Mouse (Mus musculus): ENCODE data around the gene Slc35c1.

The Slc35c1 gene

DNA sequence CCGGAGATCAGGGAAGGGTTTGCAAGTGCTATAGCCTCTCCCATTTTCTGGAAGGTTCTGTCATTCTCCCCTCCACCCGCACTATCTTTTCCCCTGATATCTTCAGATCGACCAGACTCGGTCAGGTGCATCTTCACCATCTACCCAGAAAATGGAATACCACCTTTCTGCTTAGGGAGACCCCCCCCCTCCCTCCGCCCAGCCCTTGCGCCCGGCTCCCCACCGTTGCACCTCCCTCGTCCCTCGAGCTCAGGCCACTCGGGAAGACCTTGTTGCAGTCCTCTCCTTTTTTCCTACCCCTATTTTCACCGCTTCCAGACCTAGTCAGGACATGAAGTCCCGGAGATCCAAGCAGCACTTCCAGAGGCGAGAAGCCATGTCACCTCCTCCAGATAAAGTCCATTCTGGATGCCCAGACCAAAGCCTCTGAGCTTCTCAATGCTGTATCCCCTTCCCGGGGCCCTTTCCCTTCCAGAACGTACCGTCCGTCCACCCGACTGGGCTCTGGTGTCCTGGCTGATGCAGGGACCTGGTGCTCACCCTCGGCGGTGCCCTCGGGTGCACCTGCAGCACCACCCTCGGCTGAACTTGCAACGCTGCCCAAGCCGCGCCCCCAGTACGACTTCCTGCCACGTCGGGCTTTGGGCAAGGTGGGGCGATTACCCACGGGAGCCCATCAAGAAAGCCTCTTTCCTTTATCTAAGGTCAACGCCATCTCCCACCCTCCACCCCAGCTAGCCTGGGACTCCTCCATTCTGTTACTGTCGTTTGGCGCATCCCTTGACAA, at the start of gene Slc35c1:
Slc35c1 (minus strand) TSS at position 618 of the 787 bp plus-strand sequence.
- in situ Hi-C loops (cut with MboI, MseI), result loop anchor here in 1 of 2 experiments (10.0 kb wide), 2 partner anchors 995 to 1205 kb away; partner anchors contain the start of gene Pacsin3

DNA sequence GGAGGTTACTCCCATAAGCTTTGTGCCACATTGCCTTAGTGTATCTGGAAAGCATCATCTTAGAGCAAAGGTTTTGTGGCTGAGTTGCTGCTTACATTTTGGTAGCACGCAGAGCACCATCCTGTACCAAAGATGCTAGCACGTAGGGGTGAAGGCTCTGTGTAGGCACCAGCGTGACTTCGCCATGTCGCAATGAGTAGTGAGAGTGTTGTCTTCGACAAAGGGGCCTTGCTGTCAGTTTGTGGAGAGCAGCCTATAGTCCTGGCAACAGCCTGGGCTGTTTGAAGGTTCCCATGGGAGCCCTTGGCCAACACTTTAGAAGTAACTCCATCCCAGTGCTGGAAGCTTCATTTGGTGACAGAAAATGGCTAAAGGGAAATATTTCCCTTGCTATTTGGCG, 45.0 kb upstream of the Slc35c1 start:
- in situ Hi-C loops (cut with MboI, MseI), result no loop called here

DNA sequence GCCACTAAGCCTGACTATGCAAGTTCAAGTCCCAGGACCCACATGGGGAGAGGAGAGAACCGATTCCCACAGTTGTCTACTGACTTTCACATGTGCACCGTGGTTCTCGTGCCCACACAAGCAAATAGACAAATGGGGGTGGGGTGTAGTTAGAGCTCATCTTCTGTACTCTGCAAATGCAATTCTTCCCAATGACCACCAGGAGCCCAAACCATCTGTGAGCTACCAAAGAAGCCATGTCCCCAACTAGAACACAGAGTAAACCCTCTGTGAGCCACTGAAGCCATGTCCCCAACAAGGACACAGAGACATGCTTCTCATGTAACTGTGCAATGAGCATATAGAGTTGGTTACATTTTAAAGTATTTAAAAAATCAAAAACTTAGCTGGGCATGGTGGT, 43.1 kb upstream of the Slc35c1 start:
- in situ Hi-C loops (cut with MboI, MseI), result no loop called here

DNA sequence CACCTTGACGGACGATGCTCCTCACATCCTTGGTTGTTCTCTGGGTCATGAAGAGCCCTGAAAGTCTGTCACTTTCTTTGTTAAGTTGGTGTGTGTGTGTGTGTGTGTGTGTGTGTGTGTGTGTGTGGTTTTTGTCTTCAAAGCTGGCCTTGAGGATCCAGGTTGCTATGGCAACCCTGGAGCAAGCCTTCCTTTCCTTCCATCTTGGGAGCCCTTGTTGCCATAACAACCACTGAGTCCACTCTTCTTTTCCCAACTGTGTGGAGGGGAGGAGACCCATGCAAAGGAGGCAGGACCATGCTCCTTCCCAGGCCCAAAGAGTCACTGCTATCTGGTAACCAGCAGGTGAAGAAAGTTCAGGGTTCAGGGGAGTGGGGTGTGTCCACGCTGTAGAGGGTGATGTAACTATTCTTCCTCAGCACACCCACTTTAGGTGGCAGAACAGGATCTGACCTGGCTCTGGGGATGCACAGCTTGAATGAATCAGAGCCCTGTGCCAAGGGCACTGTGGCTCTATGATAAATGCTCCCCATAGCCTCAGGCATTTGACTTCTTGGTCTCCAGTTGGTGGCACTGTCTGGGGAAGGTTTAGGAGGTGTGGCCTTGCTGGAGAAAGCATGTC, 39.5 kb upstream of the Slc35c1 start:
- in situ Hi-C loops (cut with MboI, MseI), result loop anchor here in 1 of 2 experiments (10.0 kb wide), 1 partner anchor 315 kb away; no protein-coding TSS in a partner anchor

DNA sequence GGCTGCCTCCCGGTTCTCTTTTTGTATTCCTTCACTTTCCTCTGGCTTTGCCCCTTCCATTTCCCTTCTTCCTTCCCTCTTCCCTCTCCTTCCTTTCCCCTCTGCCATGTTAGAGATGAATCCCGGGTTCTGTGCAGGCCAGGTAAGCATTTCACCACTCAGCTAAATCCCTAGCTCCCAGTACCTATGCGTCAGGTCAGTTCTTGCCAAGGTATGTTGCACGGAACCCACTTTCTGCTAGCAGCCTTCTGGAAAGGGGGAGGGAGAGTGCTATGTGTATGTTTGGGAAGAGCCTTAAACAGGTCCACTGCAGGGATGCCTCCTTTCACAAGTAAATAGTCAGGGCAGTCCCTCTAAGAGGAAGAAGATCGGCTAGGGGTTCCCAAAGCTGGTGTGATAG, 36.8 kb upstream of the Slc35c1 start:
- in situ Hi-C loops (cut with MboI, MseI), result loop anchor here in 1 of 2 experiments (10.0 kb wide), 1 partner anchor 318 kb away; no protein-coding TSS in a partner anchor

DNA sequence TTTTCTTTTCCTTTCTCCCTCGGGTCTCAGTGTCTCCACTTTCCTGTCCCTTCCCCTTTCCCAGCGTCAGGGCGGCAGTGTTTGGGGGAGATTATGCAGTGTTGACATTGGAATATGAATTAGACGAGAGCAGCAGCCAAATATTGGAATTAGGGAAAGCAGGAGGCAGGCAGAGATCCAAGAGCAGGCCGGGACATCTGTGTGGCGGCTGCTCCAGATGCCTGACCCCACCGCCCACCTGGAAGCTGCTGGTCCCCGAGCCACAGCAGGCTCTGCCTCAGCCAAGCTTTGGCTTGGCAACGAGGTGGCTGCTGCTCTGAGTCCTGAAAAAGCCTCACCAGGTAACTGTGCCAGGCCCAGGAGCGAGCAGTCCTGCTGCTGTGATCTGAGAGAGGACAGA, 36.3 kb upstream of the Slc35c1 start:
- in situ Hi-C loops (cut with MboI, MseI), result loop anchor here in 1 of 2 experiments (10.0 kb wide), 1 partner anchor 318 kb away; no protein-coding TSS in a partner anchor

DNA sequence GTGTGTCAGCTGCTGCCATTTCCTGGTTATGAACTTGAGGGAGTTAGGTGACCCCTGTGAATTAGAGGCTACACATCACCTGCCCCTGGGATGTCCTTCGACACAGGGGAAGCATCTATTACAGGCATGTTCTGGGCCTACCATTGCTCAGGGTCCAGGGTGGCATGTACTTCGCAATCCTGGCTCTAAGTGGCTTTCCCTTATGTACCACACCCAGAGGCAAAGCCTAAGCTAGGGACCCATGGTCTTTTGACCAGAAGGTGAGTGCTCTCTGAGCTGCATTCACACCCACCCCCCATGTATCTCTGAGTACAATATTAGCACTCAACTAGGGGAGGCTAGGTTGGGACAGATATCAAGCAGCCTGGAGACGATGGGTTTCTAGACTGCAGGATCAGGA, 34.6 kb upstream of the Slc35c1 start:
- in situ Hi-C loops (cut with MboI, MseI), result loop anchor here in 1 of 2 experiments (10.0 kb wide), 1 partner anchor 320 kb away; no protein-coding TSS in a partner anchor

DNA sequence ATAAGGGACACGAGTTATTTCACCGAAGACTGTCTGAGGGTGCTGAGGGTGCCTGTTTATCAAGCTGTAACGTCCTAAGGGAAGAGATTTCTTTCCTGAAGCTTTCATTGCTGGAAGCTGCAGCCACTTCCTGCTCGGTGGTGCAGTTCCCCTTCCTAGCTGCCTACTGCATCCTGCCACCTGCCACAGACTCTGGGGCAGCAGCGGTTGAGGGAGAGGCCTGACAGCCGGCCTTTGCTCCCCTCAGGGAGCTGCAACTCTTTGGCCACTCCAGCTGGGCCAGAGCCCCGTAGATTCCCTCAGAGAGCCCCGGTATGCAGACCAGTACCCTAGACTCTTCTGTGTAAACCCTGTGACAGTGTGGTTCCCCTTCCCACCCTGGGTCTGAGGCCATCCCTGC, 34.1 kb upstream of the Slc35c1 start:
- in situ Hi-C loops (cut with MboI, MseI), result loop anchor here in 1 of 2 experiments (10.0 kb wide), 1 partner anchor 320 kb away; no protein-coding TSS in a partner anchor

DNA sequence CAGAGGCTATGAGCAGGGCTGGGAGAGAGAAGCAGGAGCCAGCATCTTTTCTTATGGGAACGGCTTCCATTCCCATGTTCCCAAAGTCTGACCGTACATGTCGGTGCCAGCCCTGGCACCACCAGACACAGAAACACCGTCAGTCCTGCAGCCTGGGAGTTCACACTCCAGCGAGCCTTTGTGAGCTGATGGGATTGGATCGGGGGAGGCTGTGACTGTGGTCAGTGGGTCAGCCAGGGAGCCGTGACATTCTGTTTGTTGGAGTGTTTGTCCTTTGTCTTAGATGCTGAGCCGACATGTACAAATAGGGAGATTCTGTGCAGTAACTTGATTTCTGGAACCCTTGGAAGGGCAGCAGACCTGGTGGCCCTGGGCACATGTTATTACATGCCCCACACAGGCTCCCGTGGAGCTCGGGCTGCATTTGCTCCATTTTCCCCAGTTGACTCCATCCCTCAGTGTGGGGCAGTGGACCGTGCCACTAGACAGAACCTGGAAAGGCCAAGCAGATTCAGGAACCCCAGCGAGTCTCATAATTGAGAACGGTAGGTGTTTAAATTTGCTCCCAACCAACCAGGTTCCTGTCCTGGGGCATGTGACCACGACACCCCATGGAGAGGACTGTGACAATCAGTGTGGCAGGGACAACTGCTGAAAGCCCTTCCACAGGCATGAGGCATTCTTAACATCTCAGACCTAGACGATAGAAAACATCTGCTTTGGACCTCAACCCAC, 33.5 kb upstream of the Slc35c1 start:
- in situ Hi-C loops (cut with MboI, MseI), result loop anchor here in 1 of 2 experiments (10.0 kb wide), 1 partner anchor 321 kb away; no protein-coding TSS in a partner anchor

DNA sequence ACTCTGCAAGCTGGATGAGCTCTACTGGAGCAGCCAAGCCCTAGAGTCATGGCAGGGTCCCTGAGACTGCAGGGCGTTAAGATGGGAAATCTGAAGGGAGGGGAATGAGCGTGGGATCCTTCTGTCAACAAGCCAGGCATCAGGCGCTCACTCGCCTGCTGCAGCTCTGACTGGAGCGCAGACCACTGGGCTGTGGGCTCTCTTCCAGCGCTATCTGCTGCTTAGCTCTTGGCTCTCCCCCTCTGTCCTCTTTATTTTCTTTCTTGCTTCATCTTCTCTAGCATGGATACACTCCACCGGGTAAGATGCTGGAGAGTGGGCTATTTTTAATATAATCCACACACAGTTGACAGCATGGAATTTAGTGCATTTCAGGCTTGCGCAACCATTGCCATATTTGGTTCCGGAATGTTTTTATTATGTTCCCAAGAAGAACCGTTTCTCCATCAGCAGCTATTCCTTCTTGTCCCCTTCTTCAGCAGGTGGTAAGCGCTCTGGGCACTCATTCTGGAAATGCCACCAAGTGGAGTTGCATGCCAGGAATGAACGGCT, 31.7 kb upstream of the Slc35c1 start:
- in situ Hi-C loops (cut with MboI, MseI), result loop anchor here in 1 of 2 experiments (10.0 kb wide), 1 partner anchor 323 kb away; no protein-coding TSS in a partner anchor

DNA sequence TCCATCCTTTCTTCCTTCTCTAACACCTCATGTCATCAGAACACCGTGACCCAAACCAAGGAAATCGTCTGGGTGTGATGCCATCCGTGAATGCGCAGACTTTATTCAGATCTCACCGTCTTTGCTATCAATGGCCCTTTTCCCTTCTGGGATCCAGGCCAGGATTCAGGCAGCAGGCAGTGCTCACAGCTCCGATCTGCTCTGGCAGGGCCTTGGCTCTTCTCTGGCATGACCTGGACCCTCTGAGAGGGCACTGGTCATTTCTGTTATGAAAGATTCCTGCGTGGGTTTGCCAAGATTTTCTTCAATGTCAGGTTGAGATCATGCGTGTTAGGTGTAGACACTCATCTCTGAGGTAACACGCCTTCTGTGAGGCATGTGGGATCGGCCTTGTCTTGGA, 30.2 kb upstream of the Slc35c1 start:
- in situ Hi-C loops (cut with MboI, MseI), result loop anchor here in 1 of 2 experiments (10.0 kb wide), 1 partner anchor 324 kb away; no protein-coding TSS in a partner anchor

DNA sequence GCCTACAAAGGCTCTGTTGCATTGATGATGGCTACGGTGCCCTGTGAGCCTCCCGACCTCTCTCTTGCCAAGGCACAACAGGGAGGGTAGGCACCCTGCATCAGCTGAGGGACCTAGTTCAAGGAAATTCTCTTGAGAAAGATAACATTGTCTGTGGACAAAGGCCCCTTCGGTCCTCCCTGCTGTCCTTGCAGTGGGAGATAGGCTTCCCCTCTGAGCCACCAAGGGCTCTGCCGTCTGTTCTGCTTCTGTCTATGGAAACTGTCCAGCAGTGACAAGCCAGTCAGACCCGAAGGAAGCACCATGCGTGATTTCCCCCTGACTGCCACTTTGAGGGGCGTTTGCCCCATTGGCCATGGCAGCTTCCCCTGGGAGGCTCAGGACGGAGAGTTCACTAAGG, 27.5 kb upstream of the Slc35c1 start:
- in situ Hi-C loops (cut with MboI, MseI), result no loop called here

DNA sequence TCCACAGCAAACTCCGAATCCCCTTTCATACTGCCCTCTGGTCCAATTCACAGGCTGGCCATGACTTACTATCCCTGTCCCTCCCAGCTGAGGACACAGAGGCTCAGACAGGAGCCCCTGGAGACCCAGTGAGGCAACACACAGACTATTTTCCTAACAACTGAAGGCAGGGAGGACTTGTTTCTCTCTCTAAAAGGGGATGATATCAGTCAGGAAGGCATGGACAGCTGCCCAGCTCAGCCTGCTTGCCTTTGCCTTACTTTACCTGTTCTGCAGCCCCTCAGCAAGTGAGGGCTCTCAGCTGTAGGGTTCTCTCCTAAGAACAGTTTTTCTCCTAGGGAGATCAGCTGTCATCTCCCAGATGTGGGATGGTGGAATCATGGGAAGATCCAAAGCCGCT, 26.6 kb upstream of the Slc35c1 start:
- in situ Hi-C loops (cut with MboI, MseI), result no loop called here

DNA sequence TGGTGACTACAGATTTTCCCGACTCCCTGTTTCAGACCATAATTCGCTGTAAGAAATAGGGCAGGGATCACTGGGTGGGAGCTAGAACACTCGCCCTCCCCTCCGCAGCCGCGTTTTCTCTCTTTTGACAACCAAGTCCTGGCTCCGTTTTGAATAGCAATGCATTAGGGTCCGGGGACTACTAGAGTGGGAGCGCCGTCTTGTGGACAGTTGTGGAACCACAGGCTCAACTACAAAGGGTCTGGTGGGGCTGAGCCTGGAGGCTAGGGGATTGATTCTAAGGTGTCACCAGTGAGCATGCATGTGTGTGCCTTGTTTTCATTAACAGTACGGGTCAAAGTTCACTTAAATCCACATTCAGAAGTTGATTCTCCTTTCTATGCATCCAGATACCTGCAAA, 26.1 kb upstream of the Slc35c1 start:
- in situ Hi-C loops (cut with MboI, MseI), result no loop called here

DNA sequence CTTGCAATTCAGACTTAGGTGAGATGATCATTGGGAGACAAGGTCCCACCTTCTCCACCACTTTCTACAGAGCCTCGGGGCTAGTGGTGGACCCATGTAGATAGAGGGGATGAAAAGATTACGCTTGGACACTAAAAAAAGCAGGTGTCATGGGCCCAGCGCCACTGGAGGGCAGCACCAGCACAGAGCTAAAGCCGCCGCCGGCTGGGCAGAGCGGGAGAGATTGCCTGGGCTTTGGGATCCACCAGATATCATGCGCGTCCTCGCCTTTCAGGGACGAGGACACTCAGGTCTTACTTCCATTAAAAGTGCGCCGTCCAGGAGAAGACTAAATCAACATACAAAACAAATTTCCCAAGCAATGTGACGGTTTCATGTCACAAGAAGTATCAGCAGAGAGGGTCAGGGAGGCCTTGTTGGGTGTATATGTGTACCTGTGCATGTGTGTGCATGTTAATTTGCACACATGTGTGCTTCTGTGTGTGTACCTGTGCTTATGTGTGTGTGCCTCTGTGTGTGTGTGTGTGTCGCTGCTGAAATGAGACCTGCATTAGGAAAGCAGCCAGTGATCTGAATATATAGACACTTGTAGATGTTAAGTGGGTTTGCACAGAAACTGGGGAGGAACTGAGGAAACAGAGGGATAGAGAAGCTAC, 25.4 kb upstream of the Slc35c1 start:
- in situ Hi-C loops (cut with MboI, MseI), result no loop called here

DNA sequence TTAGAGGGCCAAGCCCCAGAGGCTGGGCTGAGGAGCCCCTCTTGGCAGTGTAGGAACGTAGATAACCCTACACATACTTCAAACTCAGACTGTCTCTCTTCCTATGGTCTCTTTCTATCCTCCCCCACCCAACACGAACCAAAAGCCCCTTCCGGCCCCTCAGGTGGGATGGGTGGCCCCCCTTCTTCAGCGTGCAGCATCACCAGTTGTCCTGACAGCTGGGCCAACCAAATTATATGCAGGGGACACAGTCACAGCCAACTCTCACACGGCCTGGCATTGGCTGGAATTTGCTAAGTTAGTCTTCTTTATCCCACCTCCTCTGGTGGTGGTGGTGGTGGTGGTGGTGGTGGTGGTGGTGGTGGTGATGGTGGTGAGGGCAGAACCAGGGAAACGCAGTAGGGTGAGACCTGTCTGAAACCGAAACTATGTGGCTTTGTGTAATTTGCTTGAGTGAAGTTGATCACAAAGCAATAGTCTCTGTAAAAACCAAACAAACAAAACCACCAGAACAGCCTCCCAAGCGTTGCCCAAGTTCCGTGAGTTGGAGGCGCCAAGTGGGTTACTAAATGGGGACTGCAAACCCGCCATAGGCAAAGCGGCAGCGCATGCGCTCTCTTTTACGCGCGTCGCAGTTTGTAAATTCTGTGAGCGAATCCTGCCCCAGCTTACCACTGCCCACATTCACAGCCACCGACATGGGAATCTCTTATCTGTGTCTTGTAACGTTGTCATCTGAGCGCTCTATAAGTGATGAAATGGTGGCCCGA, 24.1 kb upstream of the Slc35c1 start:
- in situ Hi-C loops (cut with MboI, MseI), result no loop called here

DNA sequence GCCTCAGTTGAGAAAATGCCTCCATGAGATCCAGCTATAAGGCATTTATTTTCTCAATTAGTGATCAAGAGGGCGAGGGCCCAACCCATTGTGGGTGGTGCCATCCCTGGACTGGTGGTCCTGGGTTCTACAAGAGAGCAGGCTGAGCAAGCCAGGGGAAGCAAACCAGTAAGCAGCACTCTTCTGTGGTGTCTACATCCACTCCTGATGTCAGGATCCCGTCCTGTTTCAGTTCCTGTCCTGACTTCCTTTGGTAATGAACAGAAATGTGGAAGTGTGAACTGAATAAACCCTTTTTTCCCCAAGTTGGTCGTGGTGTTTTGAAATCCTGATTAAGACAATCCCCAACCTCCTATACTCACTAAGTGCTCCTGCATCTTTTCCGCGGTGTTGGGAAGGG, 23.2 kb upstream of the Slc35c1 start:
- in situ Hi-C loops (cut with MboI, MseI), result no loop called here

DNA sequence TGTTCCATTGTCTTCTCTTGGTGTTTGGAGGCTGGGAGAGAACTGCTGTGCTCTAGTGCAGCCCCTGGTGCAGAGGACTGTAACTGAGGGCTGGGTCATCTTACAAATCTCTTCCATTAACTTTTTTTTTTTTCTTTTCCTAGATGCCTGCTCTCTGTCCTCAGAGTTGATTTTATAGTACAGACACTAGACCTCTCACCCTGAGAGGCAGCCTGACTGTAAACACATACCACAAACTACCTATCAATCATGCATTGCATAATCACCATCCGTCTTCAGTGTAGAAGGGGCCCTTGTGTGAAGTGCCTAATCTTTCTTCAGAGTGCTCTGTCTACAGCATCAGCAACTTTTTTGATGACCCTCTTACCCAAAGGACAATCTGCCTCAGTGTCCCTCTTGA, 22.2 kb upstream of the Slc35c1 start:
- in situ Hi-C loops (cut with MboI, MseI), result no loop called here

DNA sequence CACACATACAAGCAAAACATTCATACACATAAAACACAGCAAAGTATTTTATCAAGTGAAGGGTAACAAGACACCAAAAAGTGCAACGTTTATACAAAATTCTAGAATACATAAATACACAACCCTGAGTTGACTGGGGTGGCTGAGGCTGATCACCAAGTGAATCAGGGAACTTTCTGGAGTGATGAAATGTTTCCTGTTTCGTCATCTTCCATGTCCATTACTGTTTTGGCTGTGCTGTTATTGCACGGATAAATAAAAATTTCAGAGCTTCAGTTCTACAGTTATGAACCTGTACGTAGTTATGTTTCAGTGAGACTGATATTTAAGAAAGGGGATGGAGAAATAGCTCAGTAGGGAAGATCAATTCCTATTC, 18.0 kb upstream of the Slc35c1 start:
- in situ Hi-C loops (cut with MboI, MseI), result no loop called here

DNA sequence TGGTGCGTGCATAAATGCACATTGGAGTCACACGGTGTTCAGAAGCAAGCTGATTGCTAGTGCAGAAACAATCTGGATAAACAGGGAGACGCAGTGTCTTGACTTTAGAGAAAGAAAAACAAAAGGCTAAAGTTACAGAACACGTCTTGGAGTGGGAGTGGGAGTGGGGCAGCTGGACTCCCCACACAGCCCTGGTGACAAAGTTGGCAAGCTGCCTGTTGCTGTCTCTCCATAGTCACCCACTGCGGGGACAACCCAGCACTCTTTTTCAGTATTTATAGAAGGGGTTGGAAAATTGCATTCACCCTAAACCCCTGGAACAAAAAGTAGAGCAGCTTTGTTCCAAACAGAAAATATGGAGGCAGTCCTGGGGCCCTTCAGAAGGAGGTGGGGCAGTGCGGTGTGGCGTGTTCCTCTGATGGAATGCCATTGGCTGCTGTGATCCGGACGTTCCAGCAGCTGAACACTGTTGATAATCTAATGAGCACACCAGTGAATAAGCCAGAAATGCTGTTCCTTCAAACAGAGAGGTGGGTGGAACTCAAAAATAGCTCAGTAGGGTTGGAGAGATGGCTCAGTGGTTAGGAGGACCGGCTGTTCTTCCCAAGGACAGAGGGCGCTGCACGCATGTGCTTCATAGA, 17.5 kb upstream of the Slc35c1 start:
- in situ Hi-C loops (cut with MboI, MseI), result no loop called here
